Mouse (Mus musculus) cortical plate, adult 2 months (tissue): ENCODE results near the gene Adam19.

Source experiments
- CTCF ChIP-seq: fragments of 200-500 bp; IDR thresholded peaks from 2 replicates; pipeline ENCODE4 v1.5.1; 2011; ENCODE audit warnings: mild to moderate bottlenecking, control low read depth, low read length; ENCODE audit not compliant: insufficient read depth; ENCODE audit errors: extremely low read depth
- POLR2A ChIP-seq: fragments of 200-500 bp; IDR thresholded peaks from 2 replicates; pipeline ENCODE4 v1.6.1; 2011; ENCODE audit warnings: mild to moderate bottlenecking, low read length, control low read depth; ENCODE audit not compliant: insufficient read depth; ENCODE audit errors: extremely low read depth

- TF ChIP-seq POLR2A (no peak), CTCF (no peak)
Measured at GRCm38 (mm10) chr11:46054311-46054710, 1.5 kb upstream of the Adam19 start.
